Mouse (Mus musculus): Measurements from ENCODE around the gene Ankrd16. TPM values are rescaled to one million over a fixed set of nuclear protein-coding genes. Genes with fewer than 3 reads are reported as not detected.
A peak's percentile ranks its signal among the peaks of the same experiment; 100 is the strongest.

The Ankrd16 gene
- total and polyA plus RNA-seq, 2 experiments from 2014 or later: 26.9 to 57.1 TPM

DNA sequence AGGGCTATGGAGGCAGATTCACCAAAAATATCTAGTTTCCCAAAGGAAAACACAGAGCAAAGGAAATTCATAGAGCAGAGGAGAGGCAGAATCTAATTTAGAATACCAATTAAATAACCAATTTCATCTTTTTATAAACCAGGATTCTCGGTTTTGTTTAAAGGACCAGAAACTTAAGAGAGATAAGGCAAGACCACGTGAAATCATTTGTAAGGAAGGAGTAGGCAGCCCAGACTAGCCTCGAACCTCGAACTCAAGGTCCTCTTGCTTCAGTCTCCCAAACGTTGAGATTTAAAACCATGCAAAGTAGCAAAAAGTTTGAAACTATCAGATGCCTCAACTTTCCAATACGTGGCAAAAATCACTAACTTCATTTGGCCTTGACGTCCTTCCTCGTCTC is 1.3 kb upstream of the Ankrd16 start:
- DNase-seq (no peak), ATAC-seq (no peak)
- Histone ChIP-seq H3K27ac (ENCODE audit: low read depth, low read length) (no peak overlapping the region), H3K9ac (peak overlapping the region; percentile 78), H3K4me2 (ENCODE audit: low read depth) (peak overlapping the region; percentile 74), H3K27me3 (ENCODE audit: insufficient read depth, low read length) (no peaks in the 10 kb centered on the region), H3K4me1 (ENCODE audit: insufficient read depth) (peaks cover 17% of the 10 kb centered on the region; the same call in 1 of the 2 replicates), H3K36me3 (ENCODE audit: insufficient read depth) (no peaks in the 10 kb centered on the region), H3K4me3 (ENCODE audit: low read depth, low read length) (peak overlapping the region; percentile 68), H3K9me3 (ENCODE audit: low read length) (no peaks in the 10 kb centered on the region)
- 52% methylated on average over 8 of the region's 8 CpGs for WGBS
- no peak for TF ChIP-seq CTCF (IDR thresholded peaks at IDR 0.05; ENCODE audit: low read depth)

DNA sequence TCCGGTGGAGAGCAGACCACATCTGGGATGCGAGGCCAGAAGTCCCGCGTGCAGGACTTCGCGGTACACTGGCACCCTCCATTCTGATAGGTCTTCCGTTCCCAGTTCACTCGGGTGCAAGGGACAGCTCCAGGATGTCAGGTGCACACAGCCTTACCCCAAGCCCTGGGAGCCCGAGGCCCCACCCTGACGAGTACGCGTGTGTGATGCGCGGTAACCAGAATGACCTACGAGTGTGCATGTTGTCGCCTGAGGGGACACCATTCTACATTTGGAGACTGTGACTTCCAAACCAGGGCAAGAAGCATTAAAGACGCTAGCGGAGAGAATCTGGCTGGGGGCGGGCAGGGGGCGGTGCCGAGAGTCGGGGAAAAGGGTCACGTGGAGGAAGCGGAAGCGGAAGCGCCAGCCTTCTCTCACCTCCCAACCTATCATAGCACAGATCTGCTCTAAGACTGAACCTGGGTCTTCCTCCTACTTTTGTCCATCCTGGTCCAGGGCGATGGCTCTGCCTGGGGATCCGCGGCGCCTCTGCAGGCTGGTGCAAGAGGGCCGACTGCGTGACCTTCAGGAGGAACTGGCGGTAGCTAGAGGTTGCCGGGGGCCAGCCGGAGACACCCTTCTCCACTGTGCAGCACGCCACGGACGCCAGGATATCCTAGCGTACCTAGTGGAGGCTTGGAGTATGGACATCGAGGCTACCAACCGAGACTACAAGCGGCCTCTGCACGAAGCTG is 579 bp downstream of the Ankrd16 start:
- under 1% methylated on average over 43 of the region's 43 CpGs for WGBS
- Histone ChIP-seq H3K4me3 (ENCODE audit: low read depth, low read length) (peak overlapping the region; percentile 68), H3K27me3 (ENCODE audit: insufficient read depth, low read length) (no peaks in the 10 kb centered on the region), H3K9ac (peak overlapping the region; percentile 84), H3K36me3 (ENCODE audit: insufficient read depth) (peaks cover 17% of the 10 kb centered on the region), H3K4me2 (ENCODE audit: low read depth) (peak overlapping the region; percentile 84), H3K27ac (ENCODE audit: low read depth, low read length) (peak overlapping the region; percentile 94), H3K4me1 (ENCODE audit: insufficient read depth) (peaks cover 17% of the 10 kb centered on the region; the same call in 1 of the 2 replicates), H3K9me3 (ENCODE audit: low read length) (no peaks in the 10 kb centered on the region)
- DNase-seq (peak; percentile 93), ATAC-seq (peak; percentile 90)
- peak; percentile 64 for TF ChIP-seq CTCF (IDR thresholded peaks at IDR 0.05; ENCODE audit: low read depth)

DNA sequence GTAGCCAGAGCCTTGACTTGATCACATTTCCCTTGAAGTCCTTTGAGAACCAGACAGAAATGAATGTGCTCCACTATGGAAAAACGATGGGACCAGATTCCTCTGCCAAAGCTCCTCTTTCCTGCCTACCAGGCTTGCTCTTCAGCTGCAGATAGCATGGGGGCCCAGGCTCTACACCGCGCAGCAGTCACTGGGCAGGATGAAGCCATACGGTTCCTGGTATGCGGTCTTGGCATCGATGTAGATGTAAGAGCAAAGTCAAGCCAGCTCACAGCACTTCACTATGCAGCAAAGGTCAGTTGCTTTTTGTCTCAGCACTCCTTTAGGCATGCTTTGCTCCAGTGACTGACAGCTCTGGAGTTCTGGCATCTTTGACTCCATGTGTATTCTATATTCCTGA is 6.5 kb downstream of the Ankrd16 start:
- H3K36me3 ChIP-seq (ENCODE audit: insufficient read depth): peaks cover 62% of the 10 kb centered on the region
- H3K9ac ChIP-seq: no peak overlapping the region
- no peak overlapping the region for H3K27ac ChIP-seq (ENCODE audit: low read depth, low read length)
- DNase-seq (no peak), ATAC-seq (no peak)
- no peaks in the 10 kb centered on the region for H3K9me3 ChIP-seq (ENCODE audit: low read length)
- WGBS: 96% methylated on average over 6 of the region's 6 CpGs
- no peak for TF ChIP-seq CTCF (IDR thresholded peaks at IDR 0.05; ENCODE audit: low read depth)
- no peaks in the 10 kb centered on the region for H3K27me3 ChIP-seq (ENCODE audit: insufficient read depth, low read length)
- peaks cover 5% of the 10 kb centered on the region; the same call in 1 of the 2 replicates for H3K4me1 ChIP-seq (ENCODE audit: insufficient read depth)
- H3K4me2 ChIP-seq (ENCODE audit: low read depth): no peak overlapping the region
- H3K4me3 ChIP-seq (ENCODE audit: low read depth, low read length): no peak overlapping the region

DNA sequence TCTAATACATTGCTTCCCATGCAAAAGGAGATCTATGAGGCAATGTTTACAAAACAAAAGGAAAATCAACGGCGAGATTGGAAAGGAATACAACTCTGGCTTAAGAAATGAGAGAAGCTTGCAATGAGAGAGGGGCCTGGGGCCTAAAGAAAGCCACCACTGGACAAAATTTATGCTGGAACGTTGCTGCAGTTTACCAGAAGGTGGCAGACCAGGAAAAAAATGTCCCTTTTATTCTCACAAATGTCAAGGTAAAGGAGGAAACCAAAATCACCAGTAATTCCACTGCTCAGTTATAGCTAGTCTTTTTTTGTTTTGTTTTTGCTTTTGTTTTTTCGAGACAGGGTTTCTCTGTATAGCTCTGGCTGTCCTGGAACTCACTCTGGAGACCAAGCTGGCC is 17.0 kb downstream of the Ankrd16 start:
- peaks cover 41% of the 10 kb centered on the region for H3K36me3 ChIP-seq (ENCODE audit: insufficient read depth)
- no peak overlapping the region for H3K4me2 ChIP-seq (ENCODE audit: low read depth)
- no peak overlapping the region for H3K27ac ChIP-seq (ENCODE audit: low read depth, low read length)
- TF ChIP-seq CTCF (IDR thresholded peaks at IDR 0.05; ENCODE audit: low read depth): peak; percentile 32; the same call in 1 of the 2 replicates
- no peak overlapping the region for H3K9ac ChIP-seq
- DNase-seq: no peak
- no peaks in the 10 kb centered on the region for H3K4me1 ChIP-seq (ENCODE audit: insufficient read depth)
- no peak overlapping the region for H3K4me3 ChIP-seq (ENCODE audit: low read depth, low read length)
- no peak for ATAC-seq
- H3K27me3 ChIP-seq (ENCODE audit: insufficient read depth, low read length): no peaks in the 10 kb centered on the region
- H3K9me3 ChIP-seq (ENCODE audit: low read length): 0 out of 2 replicates have a peak, but pooled peaks cover 3% of the 10 kb centered on the region
- 70% methylated on average over 4 of the region's 4 CpGs for WGBS

DNA sequence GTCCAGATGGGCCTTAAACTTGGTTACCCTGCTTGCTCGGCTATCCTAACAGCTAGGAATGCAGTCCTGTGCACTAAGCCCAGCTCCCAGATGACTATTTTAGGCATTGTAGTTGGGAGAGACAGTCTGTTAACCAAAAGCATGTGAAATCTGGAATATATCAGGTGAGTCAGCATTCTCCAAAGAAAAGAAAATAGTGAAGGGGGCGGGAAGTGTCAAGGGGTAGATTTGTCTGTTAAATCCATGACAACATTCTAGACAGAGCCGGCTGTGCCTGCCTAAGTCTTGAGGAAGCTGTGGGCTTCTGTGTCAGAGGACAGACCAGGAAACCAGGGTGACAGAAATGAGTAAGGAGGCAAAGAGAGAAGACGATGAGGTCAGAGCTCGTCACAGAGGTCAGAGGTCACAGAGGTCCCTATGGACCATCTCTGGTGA is 20.3 kb downstream of the Ankrd16 start:
- Histone ChIP-seq H3K36me3 (ENCODE audit: insufficient read depth) (peaks cover 11% of the 10 kb centered on the region; the same call in 1 of the 2 replicates), H3K4me1 (ENCODE audit: insufficient read depth) (no peaks in the 10 kb centered on the region), H3K4me3 (ENCODE audit: low read depth, low read length) (no peak overlapping the region), H3K4me2 (ENCODE audit: low read depth) (no peak overlapping the region), H3K27me3 (ENCODE audit: insufficient read depth, low read length) (no peaks in the 10 kb centered on the region), H3K9me3 (ENCODE audit: low read length) (no peaks in the 10 kb centered on the region), H3K27ac (ENCODE audit: low read depth, low read length) (no peak overlapping the region), H3K9ac (no peak overlapping the region)
- no peak for TF ChIP-seq CTCF (IDR thresholded peaks at IDR 0.05; ENCODE audit: low read depth)
- DNase-seq: no peak
- ATAC-seq: no peak
- WGBS: 81% methylated on average over 5 of the region's 5 CpGs

DNA sequence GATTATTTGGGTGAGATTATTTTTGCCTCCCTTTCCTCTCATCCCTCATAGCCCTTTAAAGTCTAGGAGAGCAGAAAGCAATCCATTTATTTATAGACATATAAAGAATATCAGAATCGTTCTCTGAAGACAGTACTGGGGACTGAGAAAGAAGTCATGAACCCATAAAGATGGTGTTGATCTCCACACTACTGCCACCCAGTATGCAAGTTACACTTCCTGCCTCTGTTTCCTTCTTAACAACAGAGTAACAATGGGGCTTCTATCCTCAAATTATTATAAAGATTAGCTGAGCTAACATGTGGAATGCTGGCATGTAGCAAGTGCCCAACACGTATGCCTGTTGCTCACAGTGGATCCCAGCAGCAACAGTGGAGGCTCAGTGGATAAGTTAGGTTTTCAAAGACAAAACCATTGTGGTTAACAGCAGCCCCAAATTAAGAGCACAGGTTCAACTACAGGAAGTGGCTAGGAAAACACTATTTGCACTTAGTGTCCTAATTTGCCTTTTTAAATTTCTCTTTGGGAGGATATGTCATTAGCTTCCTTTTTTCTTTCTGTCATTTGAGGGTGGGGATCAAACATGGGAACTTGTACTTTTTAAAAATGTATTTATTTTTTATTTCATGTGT is 23.7 kb downstream of the Ankrd16 start:
- no peak for DNase-seq
- H3K4me2 ChIP-seq (ENCODE audit: low read depth): no peak overlapping the region
- no peak overlapping the region for H3K4me3 ChIP-seq (ENCODE audit: low read depth, low read length)
- no peaks in the 10 kb centered on the region for H3K36me3 ChIP-seq (ENCODE audit: insufficient read depth)
- no peaks in the 10 kb centered on the region for H3K4me1 ChIP-seq (ENCODE audit: insufficient read depth)
- no peaks in the 10 kb centered on the region for H3K27me3 ChIP-seq (ENCODE audit: insufficient read depth, low read length)
- ATAC-seq: no peak
- H3K9me3 ChIP-seq (ENCODE audit: low read length): no peaks in the 10 kb centered on the region
- no peak for TF ChIP-seq CTCF (IDR thresholded peaks at IDR 0.05; ENCODE audit: low read depth)
- H3K27ac ChIP-seq (ENCODE audit: low read depth, low read length): no peak overlapping the region
- H3K9ac ChIP-seq: no peak overlapping the region
- WGBS: 90% methylated on average over 2 of the region's 2 CpGs

Other genes with a start within 250 kb of the Ankrd16 start
- 19.2 and 22.5 TPM in 2 replicates for gene Pfkfb3, start 223.8 kb upstream of the Ankrd16 start, total RNA-seq (2014; rRNA removed)
- gene Pfkfb3, start 223.8 kb upstream of the Ankrd16 start, polyA plus RNA-seq (2015; fragmentation: Nextera tagmentation; extraction: Ambion mirVana): 21.0 and 28.9 TPM in 2 replicates
- 95.3 and 95.4 TPM in 2 replicates for gene Rbm17, start 173.7 kb upstream of the Ankrd16 start, total RNA-seq (2014; rRNA removed)
- gene Rbm17, start 173.7 kb upstream of the Ankrd16 start, polyA plus RNA-seq (2015; fragmentation: Nextera tagmentation; extraction: Ambion mirVana): 129 and 130 TPM in 2 replicates
- gene Gm17490, start 151.6 kb upstream of the Ankrd16 start, total RNA-seq (2014; rRNA removed): not detected in 2 replicates
- not detected in 2 replicates for gene Gm17490, start 151.6 kb upstream of the Ankrd16 start, polyA plus RNA-seq (2015; fragmentation: Nextera tagmentation; extraction: Ambion mirVana)
- not detected in 2 replicates for gene Il2ra, start 135.1 kb upstream of the Ankrd16 start, total RNA-seq (2014; rRNA removed)
- gene Il2ra, start 135.1 kb upstream of the Ankrd16 start, polyA plus RNA-seq (2015; fragmentation: Nextera tagmentation; extraction: Ambion mirVana): 0.04 TPM in 1 of 2 replicates, not detected in the other
- gene Il15ra, start 72.6 kb upstream of the Ankrd16 start, total RNA-seq (2014; rRNA removed): 1.00 and 2.2 TPM in 2 replicates
- 0.83 and 1.3 TPM in 2 replicates for gene Il15ra, start 72.6 kb upstream of the Ankrd16 start, polyA plus RNA-seq (2015; fragmentation: Nextera tagmentation; extraction: Ambion mirVana)
- 84.0 and 98.9 TPM in 2 replicates for gene Fbh1, start 294 bp upstream of the Ankrd16 start, total RNA-seq (2014; rRNA removed)
- gene Fbh1, start 294 bp upstream of the Ankrd16 start, polyA plus RNA-seq (2015; fragmentation: Nextera tagmentation; extraction: Ambion mirVana): 64.8 and 66.2 TPM in 2 replicates

Measured in forebrain, postnatal 0 days (tissue).